Mouse (Mus musculus) central nervous system, embryonic 14 days (tissue): ENCODE measurements around the gene Mycbpap. TPM values are rescaled to one million over a fixed set of nuclear protein-coding genes. Genes with fewer than 3 reads are reported as not detected.

ENCODE experiments used
- polyA plus RNA-seq: library from polyadenylated mRNA; depleted of rRNA; stranded (reverse); fragments of >200 nt; gene quantifications from 2 replicates; pipeline ENCODE4 v1.2.3, GENCODE M21; 2012; rRNA removed

Mycbpap gene
- 3.6 and 3.7 TPM in 2 replicates for polyA plus RNA-seq

GRCm38 (mm10) chr11:94521219-94521843 lies at the start of gene Mycbpap:
TSS of gene Mycbpap (minus strand) at chr11:94521742.

GRCm38 (mm10) chr11:94564437-94565150 lies 43.1 kb upstream of the Mycbpap start, which contains the start of gene Chad:
TSS of gene Chad (plus strand) at chr11:94565047.

GRCm38 (mm10) chr11:94548888-94549690 lies 27.5 kb upstream of the Mycbpap start, which contains the start of gene Rsad1:
TSS of gene Rsad1 (minus strand) at chr11:94549255.

DNA sequence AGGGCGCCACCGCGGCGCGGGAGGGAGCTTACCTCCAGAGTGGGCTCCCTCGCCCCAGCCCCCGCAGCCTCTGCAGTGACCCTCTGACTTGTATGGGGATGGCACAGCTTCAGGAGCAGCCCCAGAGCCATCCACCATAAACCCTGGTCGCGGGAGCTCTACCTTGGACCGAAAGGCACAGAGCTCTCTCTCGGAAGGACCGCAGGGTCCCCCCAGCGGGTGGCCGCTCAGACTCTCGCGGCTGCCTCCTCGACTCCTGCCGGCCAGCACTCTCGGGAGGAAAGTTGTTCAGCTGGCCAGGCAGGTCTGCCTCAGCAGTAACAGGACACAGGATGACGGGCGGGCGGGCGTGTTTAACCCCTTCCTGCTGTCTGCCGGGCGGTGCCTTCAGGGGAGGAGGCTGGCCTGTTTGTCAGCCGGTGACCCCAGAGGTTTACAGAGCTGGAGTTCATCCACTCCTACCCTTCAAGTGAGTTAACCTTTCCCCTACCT lies 21.8 kb downstream of the Mycbpap start, which contains the start of gene Epn3:
Gene Epn3 (minus strand): TSS at position 314 of the 492 bp plus-strand sequence.

DNA sequence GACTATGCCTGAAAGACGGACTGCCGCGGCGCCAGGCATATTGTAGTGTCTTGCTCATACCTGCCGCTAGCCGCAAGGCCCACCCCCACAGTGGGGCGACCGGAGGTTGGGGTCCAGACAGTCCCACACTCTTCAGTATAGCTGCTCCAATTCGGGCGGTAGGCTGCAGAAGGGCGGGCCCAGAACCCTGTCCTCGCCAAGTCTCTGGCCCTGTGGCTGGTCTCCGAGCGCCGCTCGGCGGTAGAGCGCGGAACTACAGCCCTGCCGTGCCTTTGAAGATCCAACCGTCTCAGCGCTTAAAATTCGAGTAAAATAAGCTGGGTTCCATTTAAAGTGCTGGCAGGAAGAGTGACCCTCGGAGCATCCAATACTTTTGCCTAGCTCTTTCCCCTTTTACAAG lies 35.5 kb downstream of the Mycbpap start, which contains the start of gene Spata20:
Gene Spata20 (minus strand): TSS at position 179 of the 400 bp plus-strand sequence.

GRCm38 (mm10) chr11:94473707-94474543 lies 47.6 kb downstream of the Mycbpap start, which contains the start of gene Cacna1g:
TSS of gene Cacna1g (minus strand) at chr11:94474198.

Other genes starting within 250 kb of the Mycbpap start
- not detected in 2 replicates for gene Gm21885, start 239.9 kb downstream of the Mycbpap start, polyA plus RNA-seq
- 220 and 239 TPM in 2 replicates for gene Luc7l3, start 199.8 kb downstream of the Mycbpap start, polyA plus RNA-seq
- gene Ankrd40, start 193.7 kb downstream of the Mycbpap start, polyA plus RNA-seq, result 48.4 and 52.5 TPM in 2 replicates
- 0.63 and 0.79 TPM in 2 replicates for gene Abcc3, start 128.7 kb downstream of the Mycbpap start, polyA plus RNA-seq
- gene Cacna1g, start 47.5 kb downstream of the Mycbpap start, polyA plus RNA-seq, result 155 and 233 TPM in 2 replicates
- gene Spata20, start 35.6 kb downstream of the Mycbpap start, polyA plus RNA-seq, result 0.39 and 0.90 TPM in 2 replicates
- 0.85 and 1.1 TPM in 2 replicates for gene Epn3, start 21.8 kb downstream of the Mycbpap start, polyA plus RNA-seq
- gene Rsad1, start 27.5 kb upstream of the Mycbpap start, polyA plus RNA-seq, result 7.5 and 9.1 TPM in 2 replicates
- 0.33 and 3.4 TPM in 2 replicates for gene Chad, start 43.3 kb upstream of the Mycbpap start, polyA plus RNA-seq
- gene Acsf2, start 80.1 kb upstream of the Mycbpap start, polyA plus RNA-seq, result 7.9 and 13.1 TPM in 2 replicates
- gene Lrrc59, start 108.0 kb upstream of the Mycbpap start, polyA plus RNA-seq, result 103 and 113 TPM in 2 replicates
- gene Mrpl27, start 132.0 kb upstream of the Mycbpap start, polyA plus RNA-seq, result 112 and 116 TPM in 2 replicates
- 11.3 and 15.3 TPM in 2 replicates for gene Eme1, start 132.2 kb upstream of the Mycbpap start, polyA plus RNA-seq
- gene Xylt2, start 155.8 kb upstream of the Mycbpap start, polyA plus RNA-seq, result 22.2 and 27.7 TPM in 2 replicates
- gene Gm11541, start 182.8 kb upstream of the Mycbpap start, polyA plus RNA-seq, result 0.04 and 0.11 TPM in 2 replicates
- 0.14 TPM in 1 of 2 replicates, not detected in the other for gene Cdc34b, start 220.0 kb upstream of the Mycbpap start, polyA plus RNA-seq